Mouse (Mus musculus) ovary, postnatal 36 days (tissue): ENCODE measurements around the gene Cacnb4.

Source experiments
- DNase-seq: peaks from one replicate; pipeline ENCODE4 v3.0.0; 2022; ENCODE audit warnings: low spot score, mixed read lengths

Gene Cacnb4

GRCm38 (mm10) chr2:52421197-52421596 is 255.4 kb downstream of the Cacnb4 start:
- DNase-seq: no peak

DNA sequence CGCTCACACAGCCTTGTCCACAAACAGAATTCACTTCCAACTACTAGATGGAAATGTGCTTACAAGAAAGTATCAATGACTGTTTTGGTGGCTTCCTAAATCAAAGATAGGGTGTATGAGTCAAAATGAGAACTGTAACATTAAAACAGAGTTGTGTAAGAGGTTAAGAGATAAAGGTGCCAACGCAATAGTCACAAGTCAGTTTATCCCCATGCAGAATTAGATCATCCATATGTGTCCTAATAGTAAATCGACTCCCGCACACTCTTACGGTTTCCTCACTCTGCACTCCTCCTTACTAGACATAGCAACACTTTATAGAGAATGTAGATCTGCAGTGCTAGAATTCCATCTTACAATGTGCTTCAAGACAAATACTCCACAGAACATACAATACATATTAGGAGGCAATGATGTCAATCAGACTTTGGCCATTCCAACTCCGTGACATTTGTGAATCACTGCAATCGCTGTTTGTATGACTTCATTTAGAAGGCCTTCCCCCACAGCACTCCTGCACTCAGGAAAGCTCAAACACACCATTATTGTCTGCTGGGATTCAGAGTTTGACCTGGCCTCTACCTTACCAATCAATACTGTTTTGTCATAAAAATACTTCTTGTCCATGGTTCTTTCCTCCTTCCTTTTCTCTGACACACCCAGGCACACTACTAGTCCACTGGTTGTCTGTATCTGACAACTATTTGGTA is 256.5 kb downstream of the Cacnb4 start:
- no peak for DNase-seq

- DNase-seq: no peak
Observed at GRCm38 (mm10) chr2:52419295-52419694, 257.3 kb downstream of the Cacnb4 start.

GRCm38 (mm10) chr2:52412524-52413037 is 264.1 kb downstream of the Cacnb4 start:
- no peak for DNase-seq

DNA sequence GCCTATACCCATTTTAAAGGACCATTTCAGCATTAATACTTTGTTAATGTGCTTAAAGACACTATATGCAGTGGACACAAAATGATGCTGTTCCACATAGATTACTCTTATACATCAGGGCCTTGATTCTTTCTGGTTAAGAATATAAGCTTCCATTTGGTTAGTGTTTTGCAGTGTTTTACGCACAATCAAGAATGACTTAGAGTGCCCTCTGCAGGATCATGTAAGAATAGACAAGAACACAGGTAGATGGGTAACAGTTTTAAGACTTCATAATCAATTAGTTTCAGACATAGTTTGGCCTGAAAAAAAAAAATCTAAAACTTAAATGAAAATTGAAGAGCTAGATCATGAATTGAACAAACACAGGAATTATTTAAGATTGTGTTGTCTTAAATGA is 270.2 kb downstream of the Cacnb4 start:
- no peak for DNase-seq

DNA sequence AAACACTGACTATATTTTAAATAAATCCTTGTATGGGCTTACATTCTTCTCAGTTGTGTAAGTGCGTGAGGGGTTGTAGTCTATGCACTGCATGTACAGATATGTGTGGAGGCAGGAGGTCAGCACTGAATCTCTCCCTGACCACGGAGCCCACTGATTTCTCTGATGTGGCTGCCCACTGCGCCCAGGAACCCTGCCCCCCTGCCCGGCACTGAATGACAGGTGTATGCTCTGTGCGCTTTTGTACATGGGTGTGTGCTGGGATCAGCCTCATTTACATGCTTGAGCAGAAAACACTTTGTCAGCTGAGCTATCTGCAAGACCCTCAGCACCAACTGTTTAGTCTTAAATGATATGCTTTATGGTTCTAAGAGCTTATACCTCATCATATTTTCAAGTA is 271.4 kb downstream of the Cacnb4 start:
- no peak for DNase-seq

GRCm38 (mm10) chr2:52394529-52394928 is 282.1 kb downstream of the Cacnb4 start:
- DNase-seq: no peak

DNA sequence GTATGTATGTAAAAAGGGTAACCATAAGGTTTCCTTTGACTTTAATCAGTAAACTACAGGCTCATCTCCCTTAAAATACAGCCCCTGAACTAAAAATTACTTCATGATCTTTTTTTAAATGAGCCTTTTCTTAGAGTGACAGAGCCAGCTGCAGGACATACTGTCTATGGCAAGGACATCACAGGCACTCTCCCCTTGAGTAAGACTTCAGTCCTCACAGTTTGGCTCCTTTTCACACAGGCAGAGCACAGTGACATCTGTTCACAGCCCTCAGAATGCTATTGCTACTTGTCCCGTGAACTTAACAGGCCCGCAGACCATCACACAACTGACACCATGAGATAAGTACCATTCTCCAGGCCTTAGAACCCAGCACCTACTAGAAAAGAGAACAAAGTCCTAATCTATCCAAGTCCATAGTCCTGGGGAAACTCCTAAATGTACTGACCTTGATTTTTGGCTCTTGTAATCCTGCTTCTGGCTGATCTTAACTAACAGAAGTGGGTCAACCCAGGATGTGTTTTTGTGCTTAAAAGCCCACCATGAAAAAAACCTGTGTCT is 286.1 kb downstream of the Cacnb4 start:
- no peak for DNase-seq

- DNase-seq: no peak
Observed at GRCm38 (mm10) chr2:52389975-52390374, 286.7 kb downstream of the Cacnb4 start.

DNA sequence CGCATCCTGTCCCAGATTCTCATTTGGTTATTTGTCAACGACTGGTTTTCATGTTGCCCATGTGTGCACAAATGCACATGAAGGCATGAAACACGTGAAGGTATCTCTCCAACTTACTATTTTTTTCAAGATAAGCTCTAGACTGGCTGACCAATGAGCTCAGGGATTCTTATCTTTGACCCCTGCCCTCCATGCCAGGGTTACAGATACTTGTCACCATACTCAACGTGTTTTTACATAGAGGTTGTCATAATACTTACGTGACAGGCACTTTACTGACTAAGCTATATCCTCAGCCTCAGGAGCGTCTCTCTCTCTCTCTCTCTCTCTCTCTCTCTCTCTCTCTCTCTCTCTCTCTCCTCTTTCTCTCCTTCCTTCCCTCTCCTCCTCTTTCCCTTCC is 290.2 kb downstream of the Cacnb4 start:
- no peak for DNase-seq

DNA sequence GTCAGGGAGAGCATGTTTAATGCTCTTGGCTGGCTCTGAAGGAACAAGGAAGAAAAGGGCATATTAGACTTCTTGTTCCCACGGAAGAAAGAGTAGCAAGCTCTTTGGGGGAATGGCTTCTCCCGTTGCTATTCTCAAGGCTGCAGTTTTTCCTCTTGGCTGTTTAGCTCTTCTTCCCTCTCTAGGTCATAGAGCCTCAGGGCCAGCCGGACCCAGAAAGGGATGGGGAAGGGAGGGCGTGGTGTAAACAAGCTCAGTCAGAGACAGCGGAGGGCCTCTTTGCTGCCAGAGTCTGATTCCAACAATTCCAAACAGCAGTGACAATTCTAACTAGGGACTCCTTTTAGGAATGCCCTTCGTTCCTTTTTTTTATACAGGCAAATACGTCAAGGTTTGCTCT is 290.6 kb downstream of the Cacnb4 start:
- DNase-seq: peak; percentile 35

DNA sequence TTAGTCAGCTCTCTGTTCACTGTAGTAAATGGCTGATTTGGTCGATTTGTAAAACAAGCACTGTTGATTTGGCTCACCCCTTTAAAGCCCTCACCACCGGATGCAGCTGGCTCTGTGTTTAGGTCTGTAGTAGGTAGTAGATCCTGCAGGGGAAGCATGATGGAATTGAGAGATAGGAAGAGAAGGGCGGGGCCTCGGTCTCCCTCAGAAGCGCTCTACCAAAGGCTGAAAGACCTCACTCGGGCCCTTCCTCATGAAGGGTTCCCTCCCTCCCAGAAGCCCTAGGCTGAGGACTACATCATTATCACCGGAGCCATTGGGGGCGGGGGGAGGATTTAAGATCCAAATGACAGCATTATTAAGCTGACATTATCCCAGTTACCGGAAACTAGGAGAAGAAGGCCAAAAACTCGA is 297.8 kb downstream of the Cacnb4 start:
- DNase-seq: no peak

DNA sequence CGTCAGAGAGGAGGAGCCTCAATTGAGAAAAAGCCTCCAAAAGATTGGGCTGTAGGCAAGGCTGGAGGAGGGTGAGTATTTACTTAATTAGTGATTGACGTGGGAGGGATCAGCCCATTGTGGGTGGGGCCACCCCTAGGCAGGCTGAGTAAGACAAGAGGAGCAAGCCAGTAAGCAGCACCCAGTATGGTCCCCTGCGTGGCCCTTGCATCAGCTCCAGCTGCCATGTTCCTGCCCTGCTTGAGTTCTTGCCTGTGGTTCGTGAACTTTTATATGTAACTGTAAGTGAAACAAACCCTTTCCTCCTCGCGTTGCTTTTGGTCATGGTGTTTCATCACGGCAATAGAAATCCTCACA is 298.2 kb downstream of the Cacnb4 start, which contains the start of gene Neb:
Gene Neb, minus strand, starts transcription at position 27 of the 357 bp plus-strand sequence.
- no peak for DNase-seq
